Mouse (Mus musculus) liver, embryonic 16.5 days (tissue): Measurements from ENCODE around the gene Ces1e. TPM values are rescaled to one million over a fixed set of nuclear protein-coding genes. Genes with fewer than 3 reads are reported as not detected.

Experiments used
- ATAC-seq: fragments of 200-750 bp; cut with Nextera tagmentation; 2 replicates; pipeline ENCODE4 v1.8.0; 2017; ENCODE audit warnings: low read depth, mild to moderate bottlenecking, moderate number of reproducible peaks, moderate library complexity
- H3K27ac ChIP-seq: fragments of 300-500 bp; sonication (generic); 2 replicates; pipeline ENCODE4 v1.5.1; 2014; ENCODE audit warnings: mild to moderate bottlenecking, low read length
- H3K27me3 ChIP-seq: fragments of 300-500 bp; sonication (generic); 2 replicates; pipeline ENCODE4 v1.6.1; 2014; ENCODE audit warnings: low read depth, low read length, mixed read lengths; ENCODE audit not compliant: control insufficient read depth, insufficient read depth
- H3K36me3 ChIP-seq: fragments of 300-500 bp; sonication (generic); 2 replicates; pipeline ENCODE4 v1.6.1; 2014; ENCODE audit warnings: mild to moderate bottlenecking; ENCODE audit not compliant: control insufficient read depth, insufficient read depth
- H3K4me1 ChIP-seq: fragments of 300-500 bp; sonication (generic); 2 replicates; pipeline ENCODE4 v1.6.1; 2014; ENCODE audit warnings: low read depth, low read length, mixed read lengths; ENCODE audit not compliant: control insufficient read depth
- H3K4me2 ChIP-seq: fragments of 300-500 bp; sonication (generic); 2 replicates; pipeline ENCODE4 v1.6.1; 2014; ENCODE audit warnings: low read depth, low read length, mixed read lengths
- H3K4me3 ChIP-seq: fragments of 300-500 bp; sonication (generic); 2 replicates; pipeline ENCODE4 v1.5.1; 2014; ENCODE audit warnings: low read depth, mild to moderate bottlenecking, low read length
- H3K9ac ChIP-seq: fragments of 300-500 bp; sonication (generic); 2 replicates; pipeline ENCODE4 v1.6.1; 2014; ENCODE audit warnings: low read depth, low read length
- H3K9me3 ChIP-seq: fragments of 300-500 bp; sonication (generic); replicated peaks from 2 replicates; pipeline ENCODE4 v1.6.1; 2016; ENCODE audit warnings: low read length; ENCODE audit not compliant: control insufficient read depth
- WGBS: fragments of 180-500 bp; shearing (Covaris S2); extraction: QIAGEN DNeasy Blood & Tissue Kit; methylation state at CpG from one replicate; pipeline ENCODE4 v1.1.7; 2014; ENCODE audit not compliant: insufficient replicate concordance; 5-methylcytosine and 5-hydroxymethylcytosine counted together
- polyA plus RNA-seq: library from polyadenylated mRNA; unstranded; fragments of >200 nt; fragmentation: Nextera tagmentation; extraction: Ambion mirVana; gene quantifications from 2 replicates; pipeline ENCODE4 v1.2.1, GENCODE M21; 2015

Gene Ces1e
- 7.0 and 7.2 TPM in 2 replicates for polyA plus RNA-seq

DNA sequence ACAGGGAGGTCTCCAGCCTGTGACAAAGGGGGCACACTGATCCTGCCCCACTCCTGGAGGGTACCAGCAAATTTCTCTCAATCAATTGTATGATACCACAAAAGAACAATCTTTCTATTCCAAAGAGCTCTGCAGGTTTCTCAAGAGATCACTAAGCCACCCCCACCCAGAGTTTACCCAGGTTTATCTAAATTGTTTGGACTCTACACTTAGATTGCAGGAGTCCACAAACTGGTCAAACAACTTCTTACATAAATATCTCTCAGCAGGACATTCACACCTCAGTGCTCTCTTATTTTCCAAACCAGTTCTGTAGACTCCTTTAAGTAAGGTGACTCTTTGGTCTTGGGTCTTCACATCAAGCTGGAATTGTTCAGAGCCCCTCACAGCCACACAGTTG, at the start of gene Ces1e:
TSS of gene Ces1e (minus strand) at position 174 of the 400 bp plus-strand sequence.
- H3K27ac ChIP-seq = no peak within 1 kb of the TSS
- H3K4me3 ChIP-seq = no peak within 1 kb of the TSS
- ATAC-seq = peak; percentile 56; the same call in 1 of the 2 replicates

DNA sequence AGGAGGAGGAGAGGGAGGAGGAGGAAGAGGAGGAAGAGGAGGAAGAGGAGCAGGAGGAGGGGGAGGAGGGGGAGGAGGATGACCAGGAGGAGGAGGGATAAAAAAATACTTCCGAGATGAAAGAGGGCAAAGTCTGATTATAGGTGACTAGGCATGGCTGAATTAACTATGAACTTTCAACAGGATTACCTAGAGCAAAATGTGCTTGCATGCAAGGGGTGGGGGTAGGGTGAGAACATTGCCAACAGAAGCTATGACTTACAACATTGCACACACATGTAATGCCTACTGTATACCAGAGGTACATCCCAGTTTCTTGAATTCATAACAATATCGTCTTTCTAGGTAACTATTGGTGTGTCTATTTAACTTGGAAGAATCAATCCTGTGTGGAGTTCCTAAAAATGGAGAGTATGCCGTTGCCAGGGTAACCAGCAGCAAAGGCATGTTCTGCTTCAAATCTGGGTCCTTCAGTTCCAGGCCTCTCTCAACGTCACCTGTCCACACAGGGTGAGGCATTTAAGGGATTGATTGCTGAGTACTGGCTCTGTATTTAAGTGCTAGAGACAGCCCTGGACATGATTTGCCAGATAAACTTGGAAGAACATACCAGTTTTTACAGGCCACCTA, 48.9 kb upstream of the Ces1e start:
- Histone ChIP-seq H3K27me3 (no peaks in the 10 kb centered on the region), H3K36me3 (no peaks in the 10 kb centered on the region), H3K9ac (no peak overlapping the region), H3K4me2 (no peak overlapping the region), H3K9me3 (no peaks in the 10 kb centered on the region), H3K27ac (no peak overlapping the region), H3K4me3 (no peak overlapping the region), H3K4me1 (no peaks in the 10 kb centered on the region)
- no peak for ATAC-seq
- WGBS = 53% methylated on average over 4 of the region's 4 CpGs

More for the DNA sequence above, at the start of gene Ces1e:
- Histone ChIP-seq H3K4me1 (no peaks in the 10 kb centered on the region), H3K4me2 (no peak within 1 kb of the TSS), H3K9me3 (no peaks in the 10 kb centered on the region), H3K36me3 (no peaks in the 10 kb centered on the region), H3K9ac (no peak within 1 kb of the TSS), H3K27me3 (no peaks in the 10 kb centered on the region)

DNA sequence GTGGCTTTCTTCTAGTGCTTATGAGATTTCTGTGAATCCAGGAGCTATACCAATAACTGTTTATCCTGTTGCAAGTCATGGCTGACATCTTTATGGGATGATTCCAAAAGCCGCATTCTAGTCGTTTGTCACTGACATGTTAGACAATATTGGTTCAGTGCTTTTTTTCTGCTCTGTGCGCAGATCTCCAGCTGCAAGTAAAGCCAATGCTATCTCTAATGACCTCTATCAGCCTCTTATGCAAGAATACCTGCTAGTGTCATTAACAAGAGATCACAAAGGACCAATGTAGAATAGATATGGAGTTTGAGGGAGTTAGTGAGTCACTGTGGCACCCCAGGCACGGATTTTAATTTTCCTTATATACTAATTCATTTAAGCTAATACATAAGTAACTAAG, 45.2 kb upstream of the Ces1e start:
- H3K36me3 ChIP-seq = no peaks in the 10 kb centered on the region
- no peak for ATAC-seq
- H3K4me3 ChIP-seq = no peak overlapping the region
- H3K27me3 ChIP-seq = no peaks in the 10 kb centered on the region
- no peak overlapping the region for H3K27ac ChIP-seq
- WGBS = 66% methylated on average over 4 of the region's 4 CpGs
- no peaks in the 10 kb centered on the region for H3K4me1 ChIP-seq
- H3K4me2 ChIP-seq = no peak overlapping the region
- no peaks in the 10 kb centered on the region for H3K9me3 ChIP-seq
- H3K9ac ChIP-seq = no peak overlapping the region

DNA sequence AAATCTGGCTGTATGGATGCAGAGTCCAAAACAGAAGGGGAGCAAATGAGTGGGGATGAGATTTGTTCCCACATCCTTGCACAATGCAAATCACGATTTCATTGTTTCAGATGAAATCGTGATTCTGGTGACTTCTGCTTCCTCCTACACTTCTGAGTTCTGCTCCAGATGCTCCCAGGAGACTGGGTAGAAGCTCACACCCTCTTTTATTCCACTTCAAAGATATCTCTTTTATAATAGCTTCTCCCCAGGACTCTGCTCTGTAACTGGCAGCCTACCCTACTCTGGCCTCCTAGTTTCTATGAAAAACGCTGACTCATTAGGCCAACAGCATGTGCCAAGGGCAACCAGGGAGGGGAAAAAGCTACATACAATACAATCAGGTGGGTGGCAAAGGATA, 43.9 kb upstream of the Ces1e start:
- ATAC-seq = no peak
- no peaks in the 10 kb centered on the region for H3K36me3 ChIP-seq
- no peak overlapping the region for H3K4me3 ChIP-seq
- H3K27ac ChIP-seq = no peak overlapping the region
- 61% methylated on average over 3 of the region's 3 CpGs for WGBS
- H3K4me1 ChIP-seq = no peaks in the 10 kb centered on the region
- no peaks in the 10 kb centered on the region for H3K27me3 ChIP-seq
- no peaks in the 10 kb centered on the region for H3K9me3 ChIP-seq
- H3K4me2 ChIP-seq = no peak overlapping the region
- H3K9ac ChIP-seq = no peak overlapping the region

DNA sequence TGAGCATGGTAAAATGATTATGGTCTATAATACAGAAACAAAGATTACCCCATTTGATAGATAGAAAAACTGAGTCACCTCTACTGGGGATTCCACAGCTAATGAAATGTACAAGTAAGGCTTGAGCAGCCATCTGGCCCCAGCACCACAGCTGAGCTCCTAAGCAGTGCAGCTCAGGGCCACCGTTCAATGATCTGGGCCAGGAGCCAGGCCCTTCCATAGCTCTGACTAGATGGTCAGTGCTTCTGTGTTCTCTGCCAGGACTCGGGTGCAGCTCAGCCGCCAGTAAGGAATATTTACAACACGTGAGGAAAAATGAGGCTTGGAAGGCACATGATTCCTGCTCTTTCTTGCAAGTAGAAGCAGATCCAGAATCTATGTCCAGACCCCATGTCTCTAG, 43.3 kb upstream of the Ces1e start:
- H3K4me1 ChIP-seq = no peaks in the 10 kb centered on the region
- no peak overlapping the region for H3K9ac ChIP-seq
- H3K4me2 ChIP-seq = no peak overlapping the region
- H3K4me3 ChIP-seq = no peak overlapping the region
- no peaks in the 10 kb centered on the region for H3K9me3 ChIP-seq
- no peak for ATAC-seq
- H3K27me3 ChIP-seq = no peaks in the 10 kb centered on the region
- 62% methylated on average over 4 of the region's 4 CpGs for WGBS
- H3K36me3 ChIP-seq = no peaks in the 10 kb centered on the region
- no peak overlapping the region for H3K27ac ChIP-seq

DNA sequence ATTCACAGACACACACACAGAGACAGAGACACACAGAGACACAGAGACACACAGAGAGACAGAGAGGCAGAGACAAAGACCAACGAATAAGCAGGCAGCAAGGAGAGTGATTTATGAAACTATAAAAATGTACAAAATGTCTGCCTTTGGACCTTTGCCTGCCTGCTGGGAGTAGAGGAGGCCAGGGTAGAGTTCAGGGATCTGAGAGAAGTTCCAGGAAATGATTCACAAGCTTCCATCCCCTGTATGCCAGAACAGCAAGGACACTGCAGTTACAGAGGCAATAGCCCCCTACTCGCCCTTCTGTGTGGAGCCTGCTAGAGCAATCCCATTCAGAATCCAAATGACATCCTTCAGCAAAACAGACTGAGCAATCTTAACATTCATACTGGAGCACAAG, 32.0 kb upstream of the Ces1e start:
- no peak overlapping the region for H3K4me3 ChIP-seq
- H3K27me3 ChIP-seq = no peaks in the 10 kb centered on the region
- H3K27ac ChIP-seq = no peak overlapping the region
- H3K9me3 ChIP-seq = no peaks in the 10 kb centered on the region
- H3K36me3 ChIP-seq = no peaks in the 10 kb centered on the region
- no peaks in the 10 kb centered on the region for H3K4me1 ChIP-seq
- H3K9ac ChIP-seq = no peak overlapping the region
- no peak for ATAC-seq
- H3K4me2 ChIP-seq = no peak overlapping the region
- 44% methylated on average over 2 of the region's 2 CpGs for WGBS

DNA sequence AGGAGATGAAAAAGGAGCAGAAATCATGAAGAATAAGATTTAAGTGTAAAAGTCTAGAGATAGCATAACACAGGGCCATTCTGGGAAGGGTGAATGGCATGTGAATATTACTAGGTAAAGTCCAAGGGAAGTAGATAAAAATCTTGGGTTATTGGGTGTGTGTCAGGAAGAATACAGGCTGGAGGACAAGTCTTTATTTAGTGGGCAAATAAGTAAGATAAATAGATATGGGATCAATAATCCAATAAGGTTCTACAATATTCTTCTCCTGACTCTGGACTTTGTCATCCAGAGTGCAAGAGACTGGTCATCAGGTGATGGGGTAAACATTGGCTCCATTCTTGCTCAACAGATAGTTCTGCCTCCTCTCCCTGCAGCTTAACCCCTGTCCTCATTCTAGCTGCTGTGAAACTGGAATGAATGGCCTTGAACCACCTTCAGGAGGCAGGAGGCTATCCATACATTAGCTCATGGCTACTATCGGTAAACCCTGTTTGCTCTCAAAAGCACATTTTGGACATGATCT, 23.0 kb upstream of the Ces1e start:
- 66% methylated on average over 1 of the region's 1 CpGs for WGBS
- Histone ChIP-seq H3K27me3 (no peaks in the 10 kb centered on the region), H3K4me2 (no peak overlapping the region), H3K4me3 (no peak overlapping the region), H3K9ac (no peak overlapping the region), H3K4me1 (no peaks in the 10 kb centered on the region), H3K36me3 (no peaks in the 10 kb centered on the region), H3K27ac (no peak overlapping the region), H3K9me3 (no peaks in the 10 kb centered on the region)
- ATAC-seq = peak; percentile 94

DNA sequence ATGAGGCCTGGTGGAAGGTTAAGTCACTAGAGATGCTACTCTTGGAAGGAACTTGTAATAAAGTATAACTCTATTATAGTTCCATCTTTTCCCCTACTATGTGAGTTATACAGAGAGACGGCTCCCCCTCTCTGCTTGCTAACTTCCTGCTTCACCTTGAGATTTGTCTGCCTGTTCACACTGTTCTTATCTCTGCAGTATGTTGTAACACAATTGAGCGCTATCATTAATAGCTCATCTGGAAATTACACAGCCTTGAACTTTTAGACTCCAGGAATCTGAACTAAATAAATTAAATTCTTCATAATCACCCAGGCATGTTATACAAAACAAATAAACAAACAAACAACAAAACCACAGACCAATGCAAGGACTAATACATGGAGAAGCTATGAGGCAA, 16.6 kb upstream of the Ces1e start:
- Histone ChIP-seq H3K9ac (no peak overlapping the region), H3K4me1 (no peaks in the 10 kb centered on the region), H3K9me3 (no peaks in the 10 kb centered on the region), H3K36me3 (no peaks in the 10 kb centered on the region), H3K4me2 (no peak overlapping the region), H3K27me3 (no peaks in the 10 kb centered on the region), H3K27ac (no peak overlapping the region), H3K4me3 (no peak overlapping the region)
- 49% methylated on average over 2 of the region's 2 CpGs for WGBS
- ATAC-seq = no peak

DNA sequence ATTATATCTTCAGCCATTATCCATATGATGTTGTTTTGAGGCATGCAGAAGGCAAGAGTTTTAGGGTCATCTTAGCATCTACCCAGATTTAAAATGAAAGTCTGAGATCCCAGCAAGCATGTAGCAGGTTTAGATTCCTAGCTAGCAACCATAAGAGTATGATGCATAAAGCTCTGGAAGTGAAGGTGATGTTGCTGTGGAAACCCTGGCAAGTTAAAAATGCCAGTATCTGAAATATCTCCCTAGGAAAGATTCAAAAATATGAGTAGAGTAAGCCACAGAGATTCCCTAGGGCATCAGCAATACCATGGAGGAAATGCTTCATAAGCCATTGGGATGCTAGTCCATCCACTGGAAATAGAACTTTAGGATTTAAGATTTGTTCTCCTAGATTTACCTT, 10.5 kb upstream of the Ces1e start:
- Histone ChIP-seq H3K4me2 (no peak overlapping the region), H3K27ac (no peak overlapping the region), H3K4me1 (no peaks in the 10 kb centered on the region), H3K4me3 (no peak overlapping the region), H3K36me3 (no peaks in the 10 kb centered on the region), H3K9me3 (no peaks in the 10 kb centered on the region), H3K9ac (no peak overlapping the region), H3K27me3 (no peaks in the 10 kb centered on the region)
- ATAC-seq = no peak
